Mouse (Mus musculus): ENCODE results near the gene Tprgl.

Gene Tprgl

DNA sequence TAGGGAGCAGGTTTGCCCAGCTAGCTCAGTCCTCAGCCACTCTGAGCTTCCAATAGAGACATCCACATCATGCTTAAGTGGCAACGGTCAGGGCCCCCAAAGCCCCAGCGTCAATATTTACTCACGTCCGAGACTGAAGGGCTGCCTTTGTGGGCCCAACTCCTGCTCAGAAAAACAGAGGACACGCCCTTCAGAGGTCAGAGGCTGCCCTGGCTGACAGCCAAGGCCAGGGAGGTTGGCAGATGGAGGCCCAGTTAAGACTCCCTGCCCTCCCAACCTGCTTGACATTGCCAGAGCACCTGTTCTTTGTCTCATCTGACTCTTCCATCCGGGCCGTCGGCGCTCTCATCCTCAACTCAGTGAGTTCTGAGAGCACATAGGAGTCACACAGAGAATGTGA lies 41.7 kb downstream of the Tprgl start:
- DNase-seq (ENCODE audit: low read depth, low spot score), result peak; percentile 12

- peak; percentile 9 for DNase-seq (ENCODE audit: low read depth, low spot score)
These were observed 44.0 kb downstream of the Tprgl start for GRCm38 (mm10) chr4:154116421-154116820.

- no peak for DNase-seq (ENCODE audit: low read depth, low spot score)
These were observed 50.6 kb downstream of the Tprgl start for GRCm38 (mm10) chr4:154109850-154110243.

- DNase-seq (ENCODE audit: low read depth, low spot score), result no peak
These were observed 51.1 kb downstream of the Tprgl start for GRCm38 (mm10) chr4:154109216-154109849.
